Mouse (Mus musculus): Measurements from ENCODE around the gene Rp2.

Rp2 gene

GRCm38 (mm10) chrX:20425140-20425838, 61.0 kb downstream of the Rp2 start, which contains the start of gene Jade3:
Gene Jade3, plus strand, starts transcription at chrX:20425688.
- in situ Hi-C loops (cut with MseI, MboI): no loop called here

- in situ Hi-C loops (cut with MseI, MboI): no loop called here
Observed at GRCm38 (mm10) chrX:20425839-20426449, 61.7 kb downstream of the Rp2 start.
